Mouse (Mus musculus) B cell, adult 2 months (primary cell): ENCODE measurements around the gene Syp.
A peak's percentile ranks its signal among the peaks of the same experiment; 100 is the strongest.

Experiments
- DNase-seq, 2 experiments: peaks; one replicate each; pipeline ENCODE4 v3.0.0; 2022

Gene Syp

DNA sequence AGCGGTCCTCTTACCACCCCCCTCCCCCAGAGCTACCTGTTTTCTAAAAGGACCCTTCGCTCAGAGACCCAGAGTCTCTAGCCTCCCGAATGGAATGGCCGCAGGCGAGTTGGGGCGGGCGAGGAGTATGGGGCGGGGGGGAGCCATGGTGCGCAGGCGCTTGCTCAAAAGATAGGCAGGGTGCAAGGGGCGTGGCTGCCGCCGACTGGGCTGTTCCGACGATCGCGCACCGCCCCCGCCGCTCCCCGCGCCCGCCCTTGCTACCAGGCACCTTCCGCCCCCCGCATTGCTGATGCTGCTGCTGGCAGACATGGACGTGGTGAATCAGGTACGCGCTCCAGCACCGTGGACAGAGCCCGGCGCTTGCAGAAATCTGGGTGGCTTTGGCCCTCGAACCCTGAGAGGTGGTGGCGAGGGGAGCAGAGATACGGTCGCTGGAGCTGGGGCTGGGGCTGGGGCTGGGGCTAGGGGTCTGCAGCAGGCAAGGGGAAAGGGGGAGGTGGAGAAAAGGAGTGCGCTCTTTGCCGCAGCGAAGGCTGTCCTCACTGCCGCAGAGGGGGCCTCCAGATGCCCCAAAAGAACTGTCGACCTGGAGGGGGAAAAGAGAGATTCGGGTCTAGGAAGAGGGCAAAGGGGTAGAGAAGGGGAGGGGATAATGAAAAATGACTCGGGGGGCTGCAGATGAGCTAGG lies at the start of gene Syp:
Gene Syp, plus strand, starts transcription at position 71 of the 691 bp plus-strand sequence.
- peak; percentile 86 to 90 for DNase-seq

DNA sequence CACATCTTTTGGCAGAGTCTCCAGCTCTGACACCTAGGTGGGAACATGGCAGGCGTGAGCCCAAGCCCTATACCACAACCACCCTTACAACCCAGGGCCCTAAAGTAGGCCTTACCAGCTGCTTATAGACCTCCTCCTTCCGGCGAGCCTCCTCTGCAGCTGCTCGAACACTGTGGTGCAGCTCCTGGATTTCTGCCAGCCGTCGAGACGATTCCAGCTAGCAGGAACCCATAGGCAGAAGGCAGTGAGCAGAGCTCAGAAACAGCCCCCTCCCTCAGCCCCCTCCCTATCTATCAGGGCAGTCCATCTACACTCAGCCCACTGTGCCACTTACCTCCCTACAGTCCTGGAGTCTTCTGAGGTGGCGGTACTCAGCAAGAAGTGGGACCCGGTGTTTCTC lies 42.9 kb upstream of the Syp start:
- no peak for DNase-seq

DNA sequence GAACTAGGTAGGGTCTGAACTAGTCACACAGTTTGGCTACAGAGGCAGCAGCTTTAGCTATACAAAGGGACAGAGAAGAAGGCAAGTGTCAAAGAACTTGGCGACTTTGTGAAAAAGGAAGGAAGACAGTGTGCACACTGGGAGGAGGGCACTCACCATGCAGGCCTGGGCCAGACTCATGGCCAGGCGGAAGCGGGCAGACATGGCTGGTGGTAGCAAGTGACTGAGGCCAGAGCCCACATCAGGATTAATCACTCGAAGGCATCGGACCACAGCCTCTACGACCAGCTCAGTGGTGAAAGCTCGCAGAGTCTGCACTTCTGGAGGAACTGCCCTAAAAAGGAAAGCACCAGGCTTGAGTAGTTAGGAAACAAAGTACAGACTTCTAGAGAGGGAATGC lies 34.3 kb upstream of the Syp start:
- DNase-seq, result no peak

DNA sequence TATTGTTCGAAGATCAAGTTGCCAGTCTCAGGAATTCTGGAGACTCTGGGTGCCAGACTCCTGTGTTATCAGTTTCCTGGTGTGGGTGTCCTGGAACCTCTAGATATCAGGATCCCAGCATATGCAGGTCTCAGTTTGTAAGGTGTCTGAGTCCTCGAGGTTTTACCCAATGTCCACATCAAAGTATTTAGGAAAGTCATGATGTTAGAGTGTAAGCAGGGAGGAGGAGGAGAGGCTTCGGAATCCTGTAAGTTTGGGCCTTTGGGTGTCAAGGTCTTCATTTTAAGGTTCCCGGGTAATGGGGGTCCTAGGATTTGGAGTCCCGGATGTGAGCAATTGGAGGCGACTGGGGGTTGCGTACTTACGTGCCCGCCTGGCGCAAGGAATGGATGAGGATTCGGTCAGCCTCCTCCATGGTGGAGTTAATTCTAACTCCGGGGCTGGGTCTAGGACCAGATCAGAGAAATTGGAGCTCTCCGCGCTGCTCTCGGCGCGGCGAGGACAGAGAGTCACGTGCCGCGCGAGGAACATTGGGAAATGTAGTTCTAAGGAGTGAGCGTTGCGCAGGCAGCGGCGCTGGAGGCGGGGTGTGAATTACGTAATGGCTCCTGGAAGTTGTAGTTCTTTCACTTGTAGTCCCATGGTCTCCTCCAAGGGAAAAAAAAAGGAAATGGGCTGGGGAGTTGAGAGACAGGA lies 33.2 kb upstream of the Syp start, which contains the start of gene Ccdc22:
Gene Ccdc22, minus strand, starts transcription at position 639 of the 696 bp plus-strand sequence.
- DNase-seq, result peak; percentile 77 to 81

DNA sequence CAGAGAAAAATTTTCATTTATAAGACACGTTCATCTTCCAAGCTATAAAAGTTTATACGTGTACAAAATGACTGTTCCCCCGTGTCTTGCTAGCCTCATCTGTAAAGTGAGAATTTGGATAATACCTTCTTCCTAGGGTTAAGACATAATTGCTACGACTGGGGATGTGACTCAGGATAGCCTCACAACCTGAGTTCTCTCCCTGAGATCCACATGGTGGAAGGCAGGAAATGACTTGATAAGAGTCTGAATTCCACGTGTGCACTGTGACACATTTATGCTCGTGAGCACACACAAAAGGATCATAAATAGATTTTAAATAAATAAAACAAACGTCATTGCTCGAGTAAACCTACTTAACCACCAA lies 32.7 kb upstream of the Syp start:
- DNase-seq, result no peak

DNA sequence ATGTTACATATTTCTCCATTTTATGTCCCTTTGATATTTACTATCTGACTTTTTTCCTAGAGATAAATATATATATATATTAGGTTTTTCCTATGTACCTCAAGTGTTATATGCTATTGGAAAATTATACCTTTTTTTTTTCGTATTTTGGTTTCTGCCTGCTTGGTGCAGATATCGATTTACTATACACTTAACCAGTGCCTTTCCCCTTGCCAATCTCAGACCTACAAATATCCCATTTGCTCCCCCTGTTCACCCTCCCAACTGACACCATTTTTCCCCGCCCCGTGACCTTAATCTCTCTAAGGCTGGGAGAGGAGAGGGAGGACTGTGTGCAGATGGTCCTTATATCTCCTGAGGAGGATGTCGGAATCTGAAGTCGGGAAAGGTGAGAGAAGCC lies 31.5 kb upstream of the Syp start, which contains the start of gene Cacna1f:
Gene Cacna1f, plus strand, starts transcription at position 301 of the 400 bp plus-strand sequence.
- no peak for DNase-seq

DNA sequence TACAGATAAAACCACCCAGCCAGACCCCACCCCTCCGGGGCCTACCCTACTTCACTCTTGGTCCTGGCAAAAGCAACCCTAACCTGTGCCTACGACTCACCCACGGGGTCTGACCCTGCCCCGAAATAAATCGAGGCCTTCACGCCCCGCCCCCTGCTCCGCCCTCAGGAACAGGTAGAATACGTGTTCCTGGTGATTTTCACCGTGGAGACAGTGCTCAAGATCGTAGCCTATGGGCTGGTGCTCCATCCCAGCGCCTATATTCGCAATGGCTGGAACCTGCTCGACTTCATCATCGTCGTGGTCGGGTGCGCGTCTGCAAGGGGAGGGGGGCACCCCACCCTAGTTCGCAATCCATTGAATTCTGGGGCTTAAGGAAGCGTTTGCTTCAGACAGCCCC lies 28.2 kb upstream of the Syp start:
- DNase-seq, result no peak

DNA sequence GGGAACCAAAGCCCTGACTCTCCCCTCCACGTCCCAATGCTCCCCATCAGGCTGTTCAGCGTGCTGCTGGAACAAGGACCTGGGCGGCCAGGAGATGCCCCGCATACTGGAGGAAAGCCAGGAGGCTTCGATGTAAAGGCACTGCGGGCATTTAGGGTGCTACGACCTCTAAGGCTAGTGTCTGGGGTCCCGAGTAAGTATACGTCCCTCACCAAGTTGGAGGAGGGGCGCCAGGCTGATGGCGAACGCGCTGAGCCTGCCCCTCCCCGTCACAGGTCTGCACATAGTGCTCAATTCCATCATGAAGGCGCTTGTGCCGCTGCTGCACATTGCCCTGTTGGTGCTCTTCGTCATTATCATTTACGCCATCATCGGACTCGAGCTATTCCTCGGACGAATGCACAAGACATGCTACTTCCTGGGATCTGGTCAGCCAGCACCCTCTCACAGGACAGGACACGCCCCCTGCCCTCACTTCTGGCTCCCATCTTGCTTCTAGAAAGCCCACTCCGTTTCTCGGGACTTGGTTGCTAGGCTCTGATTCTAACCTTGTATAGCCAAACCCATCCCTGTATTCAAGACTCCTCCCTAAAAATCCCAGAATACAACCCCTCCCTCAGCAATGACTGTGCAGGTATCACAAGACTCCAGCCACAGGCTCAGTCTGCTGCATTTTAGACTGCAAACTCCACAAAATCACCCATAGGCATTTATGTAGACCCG lies 27.6 kb upstream of the Syp start:
- DNase-seq, result no peak

DNA sequence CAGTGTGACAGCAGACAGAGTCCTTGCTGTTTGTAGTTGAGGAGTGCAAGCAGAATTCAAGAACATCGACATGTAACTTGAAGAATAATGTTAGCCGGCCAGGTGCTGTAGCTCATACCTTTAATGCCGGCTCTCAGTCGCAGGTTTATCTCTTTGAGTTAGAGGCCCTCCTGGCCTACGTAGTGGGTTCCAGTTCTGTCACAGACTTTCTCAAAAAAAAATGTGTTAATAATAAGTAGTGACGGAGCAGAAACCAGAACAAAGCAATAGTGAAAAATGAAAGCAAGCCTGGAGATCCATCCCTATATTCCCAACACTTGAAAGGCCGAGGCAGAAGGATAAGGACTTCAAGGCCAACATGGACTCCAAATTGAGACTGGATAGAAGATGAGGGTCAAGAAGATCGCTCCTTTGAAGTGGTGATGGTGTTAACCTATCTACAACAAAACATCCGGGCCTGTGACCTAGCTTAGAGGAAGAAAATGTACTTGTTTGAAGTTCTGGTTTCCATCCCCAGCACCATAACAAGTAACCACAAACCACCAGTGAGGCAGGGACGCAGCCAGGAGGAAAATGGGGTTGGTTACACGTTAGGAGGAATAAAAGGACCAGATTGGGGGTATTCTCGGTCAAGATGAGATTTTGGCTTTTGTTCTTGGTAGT lies 20.3 kb upstream of the Syp start:
- no peak for DNase-seq

DNA sequence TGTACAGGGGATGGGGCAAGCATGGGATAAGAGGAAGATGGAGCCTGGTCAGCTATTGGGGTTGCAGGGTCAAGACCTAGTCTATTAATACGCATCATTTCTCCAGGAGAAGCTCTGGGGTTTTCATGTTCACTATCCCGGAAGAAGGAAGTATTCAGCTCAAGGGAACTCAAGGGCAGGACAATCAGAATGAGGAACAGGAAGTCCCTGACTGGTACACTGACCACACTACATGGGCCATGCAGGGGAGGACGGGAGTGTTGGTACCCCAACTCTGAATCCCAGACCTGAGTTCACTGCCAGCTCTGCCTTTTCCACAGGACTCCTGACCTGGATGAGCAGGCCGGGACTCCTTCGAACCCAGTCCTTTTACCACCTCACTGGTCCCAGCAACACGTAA lies 5.7 kb upstream of the Syp start:
- no peak for DNase-seq

DNA sequence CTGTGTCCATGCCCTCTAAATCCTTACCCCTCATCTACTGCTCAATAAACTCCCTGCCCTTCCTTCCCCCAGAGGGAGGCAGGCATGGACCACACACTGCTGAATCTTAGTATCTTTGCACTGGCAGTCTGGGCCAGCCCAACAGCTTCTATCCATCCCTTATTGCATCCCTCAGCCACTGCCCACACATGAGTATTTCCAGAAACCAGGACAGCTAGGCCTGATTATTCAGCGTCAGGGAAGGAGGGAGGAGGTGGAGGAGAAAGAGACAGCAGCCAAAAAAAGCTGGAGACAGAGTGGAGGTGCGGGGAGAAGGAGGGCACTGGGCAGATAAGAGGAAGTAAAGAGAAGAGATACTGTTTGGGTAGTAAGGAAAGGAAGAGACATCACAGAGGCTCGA lies 3.2 kb upstream of the Syp start:
- no peak for DNase-seq

DNA sequence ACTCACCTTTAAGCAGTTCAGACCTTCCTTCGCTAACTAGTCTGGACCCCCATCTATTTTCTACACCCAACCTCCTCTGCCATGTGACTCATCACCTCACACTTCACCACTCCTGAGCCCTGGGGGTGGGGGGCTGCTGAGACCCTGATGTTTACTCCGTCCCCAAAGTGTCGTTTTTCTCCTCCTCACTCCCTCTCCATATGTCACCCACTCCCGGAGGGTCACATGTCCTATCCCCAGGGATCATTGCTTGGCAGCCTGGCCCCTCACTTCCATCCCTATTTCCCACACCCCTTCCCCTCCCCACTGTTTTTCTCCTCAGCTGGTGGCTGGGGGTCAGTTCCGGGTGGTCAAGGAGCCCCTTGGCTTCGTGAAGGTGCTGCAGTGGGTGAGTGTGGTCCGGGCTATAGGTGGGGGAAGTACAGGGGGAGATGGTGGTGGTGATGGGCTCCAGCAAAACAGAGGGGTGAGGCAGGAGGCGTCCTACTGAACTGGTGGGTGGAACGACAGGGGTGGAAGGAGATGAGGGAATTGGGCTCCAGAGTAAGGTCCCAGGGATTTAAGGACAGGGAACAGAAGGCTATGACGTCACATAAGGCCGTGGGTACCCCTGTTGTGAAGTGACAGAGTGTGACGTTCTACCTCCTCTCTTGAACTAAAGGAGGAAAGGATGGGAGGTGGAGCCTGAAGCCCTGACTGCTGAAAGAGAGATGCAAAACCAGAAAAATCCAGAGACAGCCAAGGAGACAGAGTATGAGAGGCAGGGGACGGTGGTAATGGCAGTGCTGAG lies 1.5 kb downstream of the Syp start:
- DNase-seq, result no peak

DNA sequence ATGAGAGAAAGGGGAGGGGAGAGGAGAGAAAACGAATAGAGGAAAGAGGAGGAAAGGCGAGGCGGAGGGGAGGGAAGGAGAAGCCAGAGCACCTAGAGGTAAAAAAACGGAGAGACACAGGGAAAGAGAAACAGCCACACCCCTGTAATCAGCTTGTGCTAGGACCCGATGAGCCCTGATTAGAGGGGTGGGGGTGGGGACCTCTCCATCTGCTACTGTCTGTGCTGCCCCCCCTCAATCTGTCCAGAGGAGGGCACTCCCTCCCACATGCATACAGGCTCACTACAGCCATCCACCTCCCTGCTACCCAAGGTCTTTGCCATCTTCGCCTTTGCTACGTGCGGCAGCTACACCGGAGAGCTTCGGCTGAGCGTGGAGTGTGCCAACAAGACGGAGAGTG lies 2.5 kb downstream of the Syp start:
- no peak for DNase-seq

DNA sequence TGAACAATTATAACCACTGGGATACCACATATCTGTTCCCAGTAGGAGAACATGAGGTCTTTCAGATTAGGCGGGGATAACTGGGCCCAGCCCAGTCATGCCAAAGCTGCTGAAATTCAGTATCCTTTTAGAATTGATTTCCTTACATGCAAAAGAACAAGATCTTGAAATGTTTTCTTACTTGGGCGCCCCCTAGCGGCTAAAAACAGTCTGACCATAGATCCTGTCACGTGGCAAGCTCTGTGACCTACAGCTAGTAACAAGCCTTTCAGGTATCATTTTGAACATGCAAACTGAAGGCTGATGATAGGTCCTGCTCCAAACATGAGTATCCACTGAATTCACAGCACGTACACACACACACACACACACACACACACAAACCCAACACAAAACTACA lies 7.1 kb downstream of the Syp start:
- peak; percentile 89 to 91 for DNase-seq

DNA sequence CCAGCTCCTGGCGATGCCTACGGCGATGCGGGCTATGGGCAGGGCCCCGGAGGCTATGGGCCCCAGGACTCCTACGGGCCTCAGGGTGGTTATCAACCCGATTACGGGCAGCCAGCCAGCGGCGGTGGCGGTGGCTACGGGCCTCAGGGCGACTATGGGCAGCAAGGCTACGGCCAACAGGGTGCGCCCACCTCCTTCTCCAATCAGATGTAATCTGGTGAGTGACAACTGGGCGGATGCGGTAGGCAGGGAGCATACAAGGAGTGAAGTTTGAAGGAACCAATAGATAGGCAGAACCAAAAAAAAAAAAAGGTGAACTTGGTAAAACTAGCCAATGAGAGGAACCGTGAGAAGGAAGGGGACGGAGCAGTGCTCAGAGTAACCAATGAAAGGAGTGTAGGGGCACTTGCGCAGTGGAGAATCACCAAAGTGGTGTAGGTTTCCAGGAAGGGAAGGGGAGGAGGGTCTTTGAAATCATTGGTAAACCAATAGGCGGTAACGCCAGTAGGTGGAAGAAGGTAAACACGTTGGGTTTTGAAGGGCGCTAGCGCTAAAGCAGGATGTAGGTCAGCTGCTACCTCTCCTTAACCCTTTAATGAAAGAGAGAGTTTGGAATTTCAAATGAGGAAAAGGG lies 10.5 kb downstream of the Syp start:
- peak; percentile 70 to 71 for DNase-seq

DNA sequence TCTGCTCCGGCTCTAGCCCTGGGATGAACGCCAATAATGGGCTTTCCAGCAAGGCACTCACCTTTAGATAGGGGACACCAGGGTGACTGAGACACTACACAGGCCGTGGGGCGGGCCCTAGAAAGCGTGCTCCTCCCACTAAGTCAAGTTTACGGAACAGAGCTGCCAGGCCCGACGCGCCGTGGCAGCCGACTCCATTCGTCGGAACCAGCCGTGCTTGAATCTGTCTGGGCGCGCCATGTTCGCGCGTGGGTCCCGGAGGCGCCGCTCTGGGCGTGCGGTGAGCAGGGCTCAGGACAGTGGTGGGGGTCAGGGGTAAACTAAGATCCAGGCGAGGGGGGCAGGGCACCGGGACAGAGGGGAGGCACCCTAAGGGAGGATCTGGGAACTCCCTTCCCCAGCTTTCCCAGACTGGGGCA lies 19.0 kb downstream of the Syp start, which contains the start of gene Prickle3:
Gene Prickle3, plus strand, starts transcription at position 40 of the 419 bp plus-strand sequence.
- DNase-seq, result peak; percentile 72 to 75

DNA sequence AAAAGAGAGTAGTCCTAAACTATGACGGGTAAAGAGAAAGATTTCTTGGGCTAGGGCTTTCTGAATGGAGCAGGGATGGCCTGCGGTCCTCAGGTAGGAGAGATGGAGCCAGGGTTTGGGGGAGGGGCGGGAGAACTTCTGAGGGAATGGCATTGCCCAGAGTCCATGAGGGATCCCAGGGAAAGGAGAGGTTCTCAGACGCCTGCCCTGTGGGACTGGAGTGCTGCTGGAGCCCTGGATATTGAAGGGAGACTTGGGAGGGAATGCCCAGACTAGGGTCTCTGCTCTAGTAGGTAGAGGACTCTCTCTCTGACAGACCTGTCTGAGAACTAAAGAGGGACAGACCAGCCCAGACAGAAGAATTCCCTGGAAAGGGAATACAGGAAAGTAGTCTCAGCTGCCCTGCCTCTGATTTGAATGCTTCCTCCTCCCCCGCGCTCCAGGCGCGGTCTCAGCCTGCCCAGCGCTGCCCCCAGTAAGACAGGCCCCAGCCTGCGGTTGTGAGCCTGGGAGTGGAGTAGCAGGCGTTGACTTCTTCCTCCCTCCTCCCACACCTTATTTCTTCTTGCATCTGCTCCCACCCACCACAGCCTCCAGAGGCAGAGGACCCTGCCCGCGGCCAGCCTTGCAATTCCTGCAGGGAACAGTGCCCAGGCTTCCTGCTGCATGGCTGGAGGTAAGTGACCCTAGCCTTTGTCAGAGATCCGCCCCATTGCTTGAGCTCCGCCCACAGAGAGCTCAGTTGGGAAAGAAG lies 19.9 kb downstream of the Syp start:
- DNase-seq, result no peak

DNA sequence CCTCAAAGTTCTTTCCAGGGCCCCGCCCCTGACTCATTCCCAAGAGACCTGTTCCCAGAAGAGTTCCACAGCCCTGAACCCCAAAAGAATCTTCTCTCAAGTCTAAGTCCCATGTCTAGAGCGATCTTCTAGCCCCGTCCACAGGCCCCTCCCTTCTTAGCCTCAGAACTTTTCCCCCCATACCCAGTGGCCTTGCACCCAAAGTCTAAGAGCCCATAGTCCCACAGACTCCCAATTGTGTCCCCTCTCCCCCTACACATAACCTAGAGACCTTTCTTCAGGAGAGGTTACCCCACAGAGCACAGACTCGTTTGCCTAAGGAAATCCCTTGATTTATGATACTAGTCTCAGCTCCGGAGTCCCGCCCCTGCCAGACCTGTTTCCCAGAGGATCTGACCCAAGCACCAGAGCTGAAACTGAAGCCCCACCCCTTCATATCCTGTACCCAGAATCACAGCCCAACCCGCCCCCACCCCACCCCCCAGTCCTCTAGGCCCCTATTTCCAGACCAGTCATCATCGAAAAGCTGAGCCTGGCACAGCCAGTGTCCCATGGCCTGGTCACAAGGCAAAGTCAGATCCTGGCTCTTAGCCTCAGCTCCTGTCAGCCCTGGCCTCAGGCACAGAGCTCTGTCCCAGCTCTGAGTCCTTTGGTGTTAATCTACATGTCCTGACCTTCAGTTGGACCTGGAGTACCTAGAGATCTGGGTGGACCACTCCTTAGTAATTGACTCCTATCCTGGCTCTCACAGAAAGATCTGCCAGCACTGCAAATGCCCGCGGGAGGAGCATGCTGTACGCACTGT lies 20.7 kb downstream of the Syp start:
- DNase-seq, result no peak

DNA sequence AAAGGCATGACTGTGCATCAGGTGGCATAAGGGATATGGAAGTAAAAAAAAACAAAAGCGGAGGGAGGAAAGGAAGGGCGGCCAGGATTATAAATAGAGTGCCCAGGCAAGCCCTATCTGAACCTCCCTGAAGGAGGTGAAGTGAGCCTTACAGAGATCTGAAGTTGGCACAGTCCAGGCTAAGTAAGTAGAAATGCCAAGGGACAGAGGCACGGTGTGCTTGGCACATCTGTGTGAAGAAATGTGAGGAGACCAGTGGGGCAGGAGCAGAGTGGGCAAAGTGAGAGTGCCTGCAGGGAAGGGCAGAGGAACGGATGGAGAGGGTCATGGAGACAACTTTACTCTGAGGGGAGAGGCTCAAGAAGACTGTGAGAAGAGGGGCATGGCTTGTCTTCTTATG lies 22.8 kb downstream of the Syp start:
- DNase-seq, result no peak

DNA sequence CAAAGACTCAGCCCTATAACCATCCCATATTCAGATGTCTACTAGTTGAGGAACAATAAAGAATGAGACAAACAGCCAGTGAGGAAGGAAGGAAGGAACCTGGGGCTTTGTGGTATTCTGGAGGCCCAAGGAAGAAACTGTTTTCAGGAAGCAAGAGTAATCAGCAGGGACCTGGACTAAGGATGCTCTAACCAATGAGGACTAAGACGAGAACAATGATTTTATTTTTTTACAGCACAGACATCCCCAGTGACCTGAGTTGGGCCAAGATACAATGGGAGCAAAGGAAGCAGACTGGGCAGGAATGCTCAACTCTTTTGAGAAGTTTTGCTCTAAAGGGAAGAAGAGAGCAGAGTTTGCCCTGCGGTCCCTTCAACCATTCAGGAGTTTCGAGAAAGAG lies 24.7 kb downstream of the Syp start:
- DNase-seq, result no peak
